Mouse (Mus musculus) large intestine, adult 2 months (tissue): Measurements from ENCODE around the gene Sparcl1. TPM values are rescaled to one million over a fixed set of nuclear protein-coding genes. Genes with fewer than 3 reads are reported as not detected.

Experiments
- DNase-seq: peaks from one replicate; pipeline ENCODE4 v3.0.0-alpha.2; 2012; ENCODE audit warnings: low read depth, low spot score
- WGBS: fragments of 180-500 bp; shearing (Covaris S2); methylation state at CpG from one replicate; pipeline ENCODE4 v1.1.7; 2018; 5-methylcytosine and 5-hydroxymethylcytosine counted together
- polyA plus RNA-seq: library from polyadenylated mRNA; depleted of rRNA; stranded (reverse); fragments of >200 nt; gene quantifications from 2 replicates; pipeline ENCODE4 v1.2.3, GENCODE M21; 2012; rRNA removed

The Sparcl1 gene
- polyA plus RNA-seq, 1 experiment = 70.5 TPM

- 97% methylated on average over 1 of the region's 1 CpGs for WGBS
- DNase-seq = no peak
Observed at GRCm38 (mm10) chr5:104036686-104037085, 76.8 kb downstream of the Sparcl1 start.

GRCm38 (mm10) chr5:104035824-104036223 is 77.7 kb downstream of the Sparcl1 start:
- no peak for DNase-seq
- WGBS = 32% methylated on average over 1 of the region's 1 CpGs

- no peak for DNase-seq
Observed at GRCm38 (mm10) chr5:104035066-104035465, 78.5 kb downstream of the Sparcl1 start.

- 87% methylated on average over 2 of the region's 2 CpGs for WGBS
- DNase-seq = no peak
Observed at GRCm38 (mm10) chr5:104032434-104033097, 81.0 kb downstream of the Sparcl1 start.

Other genes with a start within 250 kb of the Sparcl1 start
- 2.4 and 2.5 TPM in 2 replicates for gene Klhl8, start 202.5 kb downstream of the Sparcl1 start, polyA plus RNA-seq
- gene Hsd17b13, start 136.3 kb downstream of the Sparcl1 start, polyA plus RNA-seq = 12.8 and 20.0 TPM in 2 replicates
- gene Hsd17b11, start 91.8 kb downstream of the Sparcl1 start, polyA plus RNA-seq = 86.9 and 124 TPM in 2 replicates
- 32.3 and 35.9 TPM in 2 replicates for gene Nudt9, start 67.4 kb downstream of the Sparcl1 start, polyA plus RNA-seq
- gene Gm17660, start 36.1 kb downstream of the Sparcl1 start, polyA plus RNA-seq = not detected in 2 replicates
- gene Dspp, start 57.0 kb upstream of the Sparcl1 start, polyA plus RNA-seq = not detected in 2 replicates
- gene Dmp1, start 88.9 kb upstream of the Sparcl1 start, polyA plus RNA-seq = 0.05 and 0.53 TPM in 2 replicates
- gene Ibsp, start 185.4 kb upstream of the Sparcl1 start, polyA plus RNA-seq = 0.07 TPM in 1 of 2 replicates, not detected in the other
- gene Mepe, start 211.6 kb upstream of the Sparcl1 start, polyA plus RNA-seq = not detected in 2 replicates